Mouse (Mus musculus) heart, adult 2 months (tissue): ENCODE measurements at regions not wholly inside any gene's neighbourhood (a gene's known extent, or its start where the extent isn't known, plus 50 kb on each side); places are given as distances from the start of the nearest gene placed in this dataset.

Experiments used
- CTCF ChIP-seq: fragments of 200-600 bp; IDR thresholded peaks from 2 replicates; pipeline ENCODE4 v1.8.1; 2022; ENCODE audit warnings: antibody characterized with exemption, mild to moderate bottlenecking, moderate library complexity
- EP300 ChIP-seq: fragments of 200-500 bp; IDR thresholded peaks from 2 replicates; pipeline ENCODE4 v1.6.1; 2011; ENCODE audit warnings: low read depth, low read length, control low read depth; ENCODE audit not compliant: insufficient read depth
- POLR2A ChIP-seq: fragments of 200-500 bp; IDR thresholded peaks from 2 replicates; pipeline ENCODE4 v1.6.1; 2011; ENCODE audit warnings: mild to moderate bottlenecking, low read depth, low read length, control low read depth; ENCODE audit not compliant: insufficient read depth

DNA sequence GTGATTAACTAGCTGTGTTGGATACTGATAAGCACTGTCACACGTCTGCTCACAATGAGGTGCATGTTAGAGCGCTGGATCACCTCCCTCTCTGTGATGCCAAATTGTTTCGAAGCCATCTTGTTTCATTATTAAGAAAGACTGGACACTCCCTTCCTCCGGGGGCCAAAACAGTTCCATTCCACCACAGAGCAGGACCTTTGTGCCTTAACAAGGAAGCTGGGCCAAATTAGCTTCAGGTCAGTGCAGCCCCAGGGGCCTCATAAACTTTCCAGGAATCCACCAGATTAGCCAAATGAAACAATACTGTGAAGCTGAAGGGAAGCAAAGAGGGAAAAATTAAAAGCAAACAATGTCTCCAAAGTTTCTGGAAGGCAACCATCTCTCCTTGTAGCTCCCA, 241.9 kb downstream of the Dkk2 start:
- TF ChIP-seq CTCF (no peak), POLR2A (no peak), EP300 (no peak)
